Mouse (Mus musculus) right cerebral cortex, postnatal 14 days (tissue): ENCODE results near the gene Pld1.
"Not testable (repeated sequence)": the region's sequence is repeated elsewhere in the genome, so short reads cannot be mapped to it uniquely, and the experiment has no call there.

ENCODE experiments used
- DNase-seq: peaks from one replicate; pipeline ENCODE4 v3.0.0; 2022

The Pld1 gene

DNA sequence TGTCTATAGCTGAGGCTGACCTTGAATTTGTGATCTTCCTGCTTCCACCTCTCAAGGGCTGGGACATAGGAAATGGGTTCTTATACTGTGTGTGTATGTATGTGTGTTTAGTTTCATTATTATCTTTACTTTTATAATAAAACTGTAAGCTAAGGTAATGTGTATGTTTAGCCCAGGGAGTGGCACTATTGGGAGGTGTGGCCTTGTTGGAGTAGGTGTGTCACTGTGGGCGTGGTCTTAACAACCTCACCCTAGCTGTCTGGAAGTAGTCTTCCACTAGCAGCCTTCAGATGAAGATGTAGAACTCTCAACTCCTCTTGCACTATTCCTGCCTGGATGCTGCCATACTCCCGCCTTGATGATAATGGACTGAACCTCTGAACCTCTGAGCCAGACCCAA, 6.9 kb downstream of the Pld1 start:
- DNase-seq, result not testable (repeated sequence)

DNA sequence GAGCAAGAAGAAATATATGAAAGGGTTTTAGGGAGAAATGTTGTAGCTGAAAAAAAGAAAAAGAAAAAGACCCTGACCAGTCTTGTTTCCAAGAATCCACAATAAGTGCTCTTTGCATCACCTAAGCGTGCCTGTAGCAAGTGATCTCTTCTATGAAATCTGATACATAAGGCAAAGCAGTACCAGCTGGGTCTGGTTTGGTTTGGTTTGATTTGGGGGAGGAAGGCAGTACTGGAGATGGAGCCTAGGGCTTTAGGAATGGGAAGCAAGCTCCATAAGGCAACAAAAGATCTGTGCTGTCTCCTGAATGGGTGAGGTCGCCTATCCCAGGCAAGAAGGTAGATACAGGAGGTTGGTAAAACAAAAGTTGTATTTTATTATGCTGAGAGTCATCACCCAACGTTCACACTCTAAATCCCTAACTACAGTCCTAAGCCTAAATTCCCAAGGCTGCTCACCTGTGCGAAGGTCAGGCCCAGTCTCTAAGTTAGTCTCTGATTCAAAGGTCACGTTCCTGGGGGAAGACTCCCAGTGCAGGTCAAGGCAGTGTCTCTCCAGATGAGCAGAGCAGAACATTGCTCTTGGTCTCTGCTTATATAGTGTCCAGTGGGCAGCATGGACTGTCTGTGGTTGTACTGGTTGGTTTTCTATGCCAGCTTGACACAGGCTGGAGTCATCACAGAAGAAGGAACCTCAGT, 10.8 kb downstream of the Pld1 start:
- no peak for DNase-seq

DNA sequence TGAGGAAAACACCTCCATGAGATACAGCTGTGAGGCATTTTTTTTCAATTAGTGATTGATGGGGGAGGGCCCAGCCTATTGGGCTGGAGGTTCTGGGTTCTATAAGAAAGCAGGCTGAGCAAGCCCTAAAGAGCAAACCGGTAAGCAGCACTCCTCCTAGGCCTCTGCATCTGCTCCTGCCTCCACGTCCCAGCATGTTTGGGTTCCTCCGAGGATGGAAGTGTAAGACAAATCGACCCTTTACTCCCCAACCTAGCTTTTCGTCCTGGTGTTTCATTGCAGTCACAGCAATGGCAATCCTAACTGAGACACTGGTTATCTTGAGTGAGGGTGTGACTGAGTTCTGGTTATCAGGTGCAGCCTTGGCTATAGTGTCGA, 11.4 kb downstream of the Pld1 start:
- DNase-seq, result no peak

DNA sequence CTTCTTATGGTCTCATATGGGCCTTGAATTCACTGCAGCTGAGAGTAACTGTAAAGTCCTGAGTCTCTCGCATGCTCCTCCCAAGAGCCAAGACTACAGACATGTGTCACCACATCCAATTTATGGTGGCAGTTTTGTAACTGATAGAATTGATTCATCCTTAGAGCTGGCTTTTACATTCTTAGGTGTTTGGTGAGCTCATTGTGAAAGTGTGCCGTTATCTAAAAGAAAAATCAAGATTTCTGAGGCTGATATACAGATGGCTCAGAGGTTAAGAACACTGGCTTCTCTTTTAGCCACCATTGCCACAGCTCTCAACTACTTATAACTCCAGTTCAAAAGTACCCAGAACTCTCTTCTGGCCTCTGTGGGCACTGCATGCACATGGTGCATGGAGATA, 12.2 kb downstream of the Pld1 start:
- DNase-seq, result no peak

DNA sequence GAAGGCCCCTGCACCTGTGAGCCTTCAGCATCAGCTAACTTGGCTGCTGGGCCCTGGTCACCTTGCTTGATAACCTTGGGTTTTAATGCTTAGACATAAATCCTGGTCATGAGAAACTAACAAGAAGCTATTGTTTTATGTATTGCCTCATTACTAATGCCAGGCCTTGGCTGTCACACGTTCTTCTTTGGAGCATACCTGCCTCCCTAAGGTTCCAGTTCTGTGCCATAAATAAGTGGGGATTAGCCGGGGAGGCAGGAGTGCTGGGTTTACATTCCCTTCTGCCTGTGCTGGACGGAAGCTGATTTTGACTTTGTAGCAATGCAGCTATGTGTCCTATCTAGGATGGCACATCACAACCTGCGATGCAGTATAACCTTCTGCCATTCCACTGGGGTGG, 13.2 kb downstream of the Pld1 start:
- DNase-seq, result no peak

DNA sequence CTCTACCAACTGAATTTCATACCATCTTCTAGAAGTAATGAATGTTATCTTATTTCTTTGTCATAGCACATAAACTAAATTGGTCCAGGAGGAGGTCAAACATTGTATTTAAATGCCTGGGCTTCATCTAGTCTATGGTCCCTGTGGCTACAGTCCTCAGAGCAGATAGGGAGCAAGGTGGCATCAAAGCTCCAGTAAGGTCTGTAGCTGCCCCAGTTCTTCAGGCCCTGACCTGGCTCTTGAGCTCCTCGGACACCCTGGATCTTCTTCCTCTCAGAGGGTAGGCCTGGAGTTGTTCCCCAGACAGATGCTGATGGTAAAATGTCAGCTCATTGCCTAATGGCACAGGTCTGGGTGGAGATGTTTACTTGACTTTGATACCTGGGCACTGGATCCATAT, 17.5 kb downstream of the Pld1 start:
- DNase-seq, result no peak

DNA sequence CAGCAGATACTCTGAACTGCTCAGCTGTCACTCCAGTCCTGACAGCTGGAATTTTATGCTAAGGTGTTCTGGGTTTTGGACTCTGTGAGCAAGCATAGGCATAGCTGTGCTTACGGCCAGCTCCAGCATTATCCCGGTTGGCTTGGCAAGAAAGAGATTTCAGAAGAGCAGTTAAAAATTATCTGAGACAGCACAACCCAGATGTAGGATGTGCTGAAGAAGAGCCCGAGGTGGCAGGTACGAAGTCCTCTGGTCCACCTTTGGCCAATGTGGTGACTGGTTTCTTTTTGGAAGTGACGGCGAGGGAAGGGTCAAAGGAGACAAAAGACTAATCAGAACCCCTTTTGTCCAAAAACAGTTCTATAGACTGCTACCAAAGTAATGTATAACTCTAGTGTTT, 20.7 kb downstream of the Pld1 start:
- no peak for DNase-seq

DNA sequence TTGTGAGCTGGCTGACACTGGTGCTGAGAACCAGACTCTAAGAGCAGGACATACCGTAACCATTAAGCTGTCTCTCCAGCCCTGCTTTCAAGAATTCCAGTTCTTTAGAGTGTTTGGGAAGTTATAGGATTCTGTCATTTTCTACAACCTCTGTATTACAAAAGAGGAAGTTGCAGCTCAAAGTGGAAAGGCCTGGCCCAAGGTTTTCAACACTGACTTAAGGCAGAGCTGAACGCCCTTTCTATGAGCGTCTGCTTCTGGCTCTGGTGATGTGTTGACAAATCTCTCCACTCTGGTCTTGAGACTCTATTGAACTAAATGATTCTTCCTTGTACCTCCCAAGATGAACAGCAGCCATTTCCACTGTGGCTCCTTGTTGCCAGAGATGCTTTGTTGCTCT, 22.7 kb downstream of the Pld1 start:
- no peak for DNase-seq

DNA sequence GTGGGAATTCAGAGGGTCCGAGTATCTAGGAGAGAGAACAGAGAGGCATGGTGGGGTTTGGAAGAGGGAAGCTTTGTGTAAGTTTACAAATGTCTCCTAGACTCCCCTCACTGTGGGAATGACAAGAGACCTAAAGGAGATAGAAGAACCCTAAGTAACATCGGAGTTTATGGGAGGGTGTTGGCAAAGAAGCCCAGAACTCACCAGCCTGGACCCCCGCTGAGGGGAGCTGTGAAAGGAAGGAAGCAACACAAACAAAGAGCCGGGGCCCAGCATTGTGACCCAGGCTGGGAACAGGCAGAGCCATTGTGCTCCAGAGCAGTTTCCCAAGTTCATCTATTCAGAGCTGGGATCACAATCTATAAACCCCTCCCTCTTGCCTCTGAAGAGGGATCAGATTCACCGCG, 25.3 kb downstream of the Pld1 start:
- DNase-seq, result no peak

DNA sequence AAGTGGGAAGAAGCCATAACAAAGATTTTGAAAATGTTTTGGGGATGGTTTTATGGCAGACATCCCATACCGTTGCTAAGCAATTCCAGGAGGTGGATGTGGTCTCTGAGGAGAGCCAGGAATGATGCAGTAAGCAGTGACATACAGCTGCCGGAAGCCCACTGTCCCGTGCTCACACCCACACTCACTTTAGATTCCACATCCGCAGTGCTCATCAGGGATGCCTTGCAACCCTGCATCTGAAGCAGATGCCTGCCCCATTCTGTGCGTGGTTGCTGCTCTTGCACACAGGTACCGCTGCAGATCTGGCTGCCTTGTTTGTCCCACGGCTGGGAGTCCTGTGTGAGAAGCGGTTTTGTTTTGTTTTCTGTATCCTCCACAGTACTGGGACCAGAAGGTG, 30.2 kb downstream of the Pld1 start:
- peak; percentile 14 for DNase-seq

DNA sequence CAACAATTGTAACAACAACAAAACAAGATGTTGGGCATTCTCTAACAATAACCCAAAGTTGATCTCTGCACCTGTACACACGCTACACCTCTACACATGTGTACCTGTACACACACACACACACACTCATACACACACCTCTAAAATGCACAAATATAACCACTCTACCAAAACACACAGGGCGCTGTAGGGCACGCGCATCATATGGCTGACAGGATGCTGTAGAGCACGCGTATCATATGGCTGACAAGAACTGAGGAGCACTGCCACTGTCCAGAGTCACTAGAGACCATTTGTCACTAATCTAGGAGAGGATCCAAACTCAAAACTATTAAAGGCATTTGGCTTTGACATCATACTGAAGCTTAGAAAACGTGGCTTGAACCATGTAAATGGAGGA, 35.4 kb downstream of the Pld1 start:
- no peak for DNase-seq

DNA sequence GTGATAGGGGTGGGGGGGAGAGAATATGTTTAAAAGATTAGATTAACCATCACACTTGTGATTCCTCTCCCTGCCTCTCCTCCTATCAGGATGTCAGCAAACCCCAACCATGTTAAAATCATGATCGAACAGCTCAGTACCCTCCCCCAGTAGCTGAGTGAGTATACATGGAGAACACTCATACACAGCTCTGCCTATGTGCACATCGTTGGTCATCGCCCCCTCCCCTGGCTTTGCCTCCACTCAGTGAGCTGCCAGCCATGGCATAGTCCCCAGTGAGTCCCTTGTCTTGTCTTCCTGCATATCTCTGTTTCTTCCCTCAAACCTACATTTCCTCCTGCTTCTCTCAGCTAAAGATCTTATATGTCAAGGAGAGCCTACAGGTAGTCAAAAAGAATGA, 36.5 kb downstream of the Pld1 start:
- DNase-seq, result no peak

DNA sequence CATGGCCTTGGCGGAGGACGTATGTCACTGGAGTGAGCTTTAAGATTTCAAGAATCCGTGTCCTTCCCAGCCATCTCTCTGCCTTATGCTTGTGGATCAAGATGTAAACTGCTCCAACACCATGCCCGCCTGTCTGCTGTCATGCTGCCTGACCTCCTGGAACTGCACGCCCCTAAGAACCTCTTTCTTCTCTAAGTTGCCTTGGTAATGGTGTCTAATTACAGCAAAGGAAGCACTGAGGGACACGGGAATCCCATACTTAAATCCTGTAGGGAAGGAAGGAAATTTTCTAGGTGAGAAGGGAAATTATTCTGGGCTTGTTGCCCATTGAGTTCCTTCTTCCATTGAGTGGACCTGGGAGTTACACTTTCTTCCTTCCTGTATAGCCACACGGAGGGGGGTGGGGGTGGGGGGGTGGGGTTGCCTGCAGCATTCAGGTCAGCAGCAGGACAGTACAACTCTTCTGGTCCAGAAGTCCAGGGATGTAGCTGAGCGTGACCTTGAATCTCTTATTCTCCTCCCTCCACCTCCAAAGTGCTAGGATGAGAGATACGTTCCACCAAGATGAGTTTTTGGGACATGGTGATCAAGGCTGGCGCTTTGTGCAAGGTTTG, 38.5 kb downstream of the Pld1 start:
- no peak for DNase-seq

DNA sequence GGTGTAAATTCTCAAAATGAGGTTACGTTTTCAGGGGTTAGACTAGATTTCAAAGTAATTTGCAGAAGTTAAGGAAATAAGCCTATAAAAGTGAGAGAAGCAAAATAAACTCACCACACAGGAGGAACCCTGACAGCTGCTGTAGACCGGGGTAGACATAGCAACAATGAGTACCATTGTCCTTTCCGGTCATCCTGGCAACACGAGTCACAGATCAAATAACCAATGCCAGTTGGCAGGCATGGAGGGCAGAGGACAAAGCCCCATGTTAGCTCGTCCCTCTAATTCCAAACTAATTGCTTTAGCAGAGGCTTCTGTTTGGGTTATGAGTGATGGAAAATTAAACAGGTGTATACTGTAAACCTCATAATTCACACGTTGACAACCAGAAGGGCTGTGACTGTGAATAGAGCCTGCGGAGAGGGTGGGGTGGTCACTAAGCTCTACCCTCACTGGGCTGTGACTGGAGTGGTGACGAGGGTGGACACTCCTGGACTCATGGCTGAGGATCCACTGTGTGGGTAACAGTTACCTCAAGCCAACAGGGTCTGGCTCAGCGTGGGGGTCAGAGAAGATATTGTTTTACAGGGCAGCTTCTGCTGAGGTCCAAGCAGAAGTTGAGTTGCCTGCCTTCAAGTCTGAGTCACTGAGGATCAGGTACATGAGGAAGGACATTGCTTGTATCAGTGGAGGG, 39.7 kb downstream of the Pld1 start:
- no peak for DNase-seq

DNA sequence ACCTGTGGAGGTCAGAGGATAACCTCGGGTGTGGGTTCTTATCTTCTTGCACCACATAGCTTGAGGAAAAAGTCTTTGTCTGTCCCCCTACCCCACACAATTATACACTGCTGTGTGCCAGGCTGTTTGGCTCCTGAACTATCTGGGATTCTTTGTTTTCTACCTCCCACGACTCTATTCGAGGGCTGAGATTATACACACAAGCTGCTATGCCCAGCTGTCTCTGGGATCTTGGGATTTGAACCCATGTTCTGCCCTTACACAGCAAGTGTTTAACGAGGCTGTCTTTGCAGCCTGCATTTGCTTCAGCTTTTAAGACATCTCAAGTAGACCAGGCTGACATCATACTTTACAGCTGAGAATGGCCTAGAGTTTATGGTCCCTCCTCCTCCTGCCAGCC, 43.1 kb downstream of the Pld1 start:
- DNase-seq, result no peak

DNA sequence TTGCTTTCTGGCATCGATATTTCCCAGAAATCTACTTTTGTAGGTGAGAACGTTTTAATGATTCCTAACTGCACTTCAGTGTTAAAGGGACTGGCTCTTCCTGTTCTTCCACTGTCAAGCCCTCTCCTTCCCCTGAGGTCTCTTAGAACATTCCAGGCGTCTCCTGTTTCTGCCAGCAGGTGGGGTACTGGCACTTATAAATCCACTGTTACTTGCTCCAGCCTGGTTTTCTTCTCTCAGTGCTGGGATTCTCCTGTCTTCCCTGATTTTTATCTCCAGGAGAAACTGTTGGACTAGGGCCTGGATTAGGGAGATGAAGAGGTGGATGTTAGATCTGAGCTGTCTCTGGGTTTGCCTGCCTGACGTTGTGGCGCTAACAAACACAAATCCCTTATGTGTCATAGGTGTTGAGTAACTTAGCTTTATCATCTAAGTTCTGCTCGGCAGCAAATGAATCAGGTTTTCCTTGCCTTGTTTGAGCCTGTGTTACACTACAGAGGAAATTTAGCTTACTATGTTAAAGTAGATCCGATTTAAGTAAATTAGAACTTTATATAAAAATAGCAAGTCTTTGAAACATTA, 44.0 kb downstream of the Pld1 start:
- DNase-seq, result peak; percentile 77

DNA sequence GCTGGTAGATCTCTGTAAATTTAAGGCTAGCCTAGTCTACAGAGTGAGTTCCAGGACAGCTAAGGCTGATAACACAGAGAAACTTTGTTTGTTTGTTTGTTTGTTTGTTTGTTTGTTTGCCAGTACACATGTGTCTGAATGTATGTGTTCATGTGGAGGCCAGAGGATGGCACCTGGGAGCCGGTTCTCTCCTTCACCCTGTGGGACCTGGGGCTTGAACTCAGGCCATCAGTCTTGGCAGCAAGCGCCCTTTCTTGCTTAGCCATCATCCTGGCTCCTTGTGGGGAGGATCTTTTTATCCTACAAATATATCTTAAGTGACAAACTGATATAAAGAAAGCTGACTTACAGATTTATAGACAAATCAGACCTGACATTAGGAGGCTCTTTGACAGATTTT, 44.8 kb downstream of the Pld1 start:
- DNase-seq, result no peak

DNA sequence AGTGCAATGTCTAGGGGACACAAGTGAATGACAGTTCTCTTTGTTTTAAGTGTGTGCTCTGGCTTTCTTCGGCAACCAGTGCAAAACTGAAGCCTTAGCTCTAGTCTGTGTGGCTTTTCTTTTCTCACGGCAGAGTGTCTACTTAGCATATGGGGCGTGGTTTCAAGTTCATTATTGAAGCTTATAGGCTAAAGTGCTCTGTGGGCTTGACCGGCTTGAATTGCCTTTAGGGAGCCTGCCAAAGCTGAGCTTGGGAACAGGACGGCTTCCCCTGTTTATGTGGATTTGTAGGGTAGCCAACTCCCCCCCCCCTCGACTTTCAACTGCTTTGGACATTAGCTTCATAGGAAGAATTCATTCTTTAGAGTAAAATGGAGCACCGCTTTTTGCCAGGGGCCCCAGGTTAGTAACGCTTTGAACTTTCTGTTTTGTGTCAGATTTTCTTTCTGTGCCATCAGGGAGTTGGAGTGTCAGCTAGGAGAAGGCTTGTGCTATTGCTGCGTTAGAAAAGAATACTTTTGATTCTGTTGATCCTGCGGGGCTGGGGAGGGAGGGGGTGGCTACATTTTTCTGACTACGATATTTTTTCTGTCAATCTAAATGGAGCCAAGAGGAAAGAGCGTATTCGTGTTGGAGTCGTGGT, 45.6 kb downstream of the Pld1 start:
- peak; percentile 23 for DNase-seq

DNA sequence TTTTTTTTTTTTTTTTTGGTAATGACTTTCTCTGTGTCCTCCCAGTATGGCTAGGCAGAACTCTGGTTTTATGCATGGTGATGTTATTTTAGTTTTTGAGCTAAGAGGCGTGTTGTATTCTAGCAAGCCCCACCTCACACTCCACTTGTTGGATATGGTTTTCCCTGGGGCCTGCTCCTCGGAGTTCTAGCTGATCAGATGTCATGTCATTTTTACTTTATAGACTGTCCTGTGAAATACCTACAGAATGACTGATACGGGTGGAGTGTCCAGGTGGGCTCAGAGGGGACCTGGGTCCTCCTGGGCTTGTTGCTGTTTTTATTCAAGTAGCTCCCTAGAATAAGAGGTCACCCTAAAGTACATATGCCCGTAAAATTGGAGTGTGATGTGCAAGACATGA, 46.1 kb downstream of the Pld1 start:
- no peak for DNase-seq

DNA sequence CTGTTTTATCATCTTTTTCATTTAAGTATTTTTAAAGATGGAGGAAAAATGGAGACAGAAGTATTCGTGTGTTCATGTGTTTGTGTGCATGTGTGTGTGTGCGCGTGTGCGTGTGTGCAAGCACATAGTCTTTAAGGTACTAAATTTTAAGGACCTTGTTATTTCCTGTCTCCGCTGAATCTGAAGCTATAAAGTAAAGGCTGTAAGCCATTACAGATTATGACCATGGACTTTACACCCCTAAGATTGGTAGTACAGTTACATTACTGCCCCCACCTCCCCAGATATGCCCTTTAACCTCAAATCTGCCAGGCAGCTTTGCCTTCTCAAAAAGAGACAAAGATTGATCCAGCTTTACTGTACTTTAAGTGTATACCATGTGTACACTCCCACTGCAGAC, 46.8 kb downstream of the Pld1 start:
- DNase-seq, result no peak

DNA sequence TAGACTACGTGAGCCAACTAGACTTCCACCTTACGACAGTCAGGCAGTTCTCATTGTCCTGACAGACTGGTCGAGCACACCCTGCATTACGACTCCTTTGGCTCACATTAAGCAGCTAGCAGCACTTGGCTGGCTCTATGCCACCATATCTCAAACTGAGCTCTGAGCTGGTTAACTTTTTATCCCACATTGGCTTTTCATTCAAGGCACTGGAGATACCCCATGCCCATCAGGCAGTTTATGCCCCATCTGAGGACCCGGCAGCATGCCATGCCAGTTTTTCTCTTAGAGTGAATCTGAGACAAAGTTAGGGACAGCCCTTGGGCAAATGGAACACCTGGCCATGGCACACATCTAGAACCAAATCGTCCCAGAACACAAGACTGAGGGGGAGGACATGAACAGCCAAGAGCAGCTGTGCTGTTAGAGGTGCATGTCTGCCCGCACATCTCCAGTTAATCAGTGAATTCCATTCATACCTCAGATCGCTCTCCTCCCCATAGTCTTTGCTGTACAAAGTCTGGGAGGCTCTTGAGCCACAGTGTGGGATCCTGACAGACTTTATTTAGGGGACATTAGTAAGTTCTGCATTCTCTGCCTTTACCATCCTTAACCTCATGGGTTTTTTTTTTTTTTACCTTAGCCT, 49.5 kb downstream of the Pld1 start:
- DNase-seq, result no peak

DNA sequence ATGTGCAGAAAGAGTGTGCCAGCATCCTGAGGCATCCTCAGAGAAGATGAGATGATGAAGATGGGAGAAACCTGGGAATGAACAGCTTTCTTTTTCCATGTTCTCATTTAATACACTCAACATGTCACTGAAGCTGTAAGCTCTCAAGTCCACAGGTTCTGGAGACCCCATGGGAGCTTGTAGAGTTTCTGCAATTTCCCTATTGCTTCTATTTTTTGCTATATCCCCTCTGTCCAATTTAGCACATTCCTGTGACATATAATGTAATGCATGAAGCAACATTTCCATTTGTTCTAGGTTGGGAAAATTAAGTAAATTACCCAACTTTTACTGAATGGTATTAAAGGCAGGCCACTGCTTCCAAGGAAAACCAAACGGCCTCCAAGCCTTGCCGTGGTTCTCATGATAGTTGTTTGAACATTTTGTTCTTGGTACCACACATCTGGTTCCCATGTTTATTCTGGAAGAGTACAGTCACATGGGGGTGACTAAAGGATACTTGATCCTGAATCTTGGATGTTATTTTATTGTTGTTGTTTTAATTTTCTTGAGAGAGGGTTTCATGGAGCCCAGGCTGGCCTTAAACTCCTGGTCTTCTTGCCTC, 52.7 kb downstream of the Pld1 start:
- no peak for DNase-seq
